Mouse (Mus musculus) gastrocnemius, postnatal 25 days (tissue): ENCODE measurements at regions not wholly inside any gene's neighbourhood (a gene's known extent, or its start where the extent isn't known, plus 50 kb on each side); places are given as distances from the start of the nearest gene placed in this dataset.
A peak's percentile ranks its signal among the peaks of the same experiment; 100 is the strongest.

Experiments
- DNase-seq: peaks from one replicate; pipeline ENCODE4 v3.0.0; 2022

- no peak for DNase-seq
Observed at GRCm38 (mm10) chr1:35797526-35797925, 270.7 kb upstream of the Hs6st1 start.

- peak; percentile 32 for DNase-seq
Observed at GRCm38 (mm10) chr1:35805546-35805945, 262.7 kb upstream of the Hs6st1 start.

GRCm38 (mm10) chr1:35806329-35806728 lies 261.9 kb upstream of the Hs6st1 start:
- no peak for DNase-seq

- peak; percentile 55 for DNase-seq
Observed at GRCm38 (mm10) chr1:35806731-35807130, 261.5 kb upstream of the Hs6st1 start.

- DNase-seq = no peak
Observed at GRCm38 (mm10) chr1:35808894-35809293, 259.3 kb upstream of the Hs6st1 start.

GRCm38 (mm10) chr1:35809341-35809740 lies 258.9 kb upstream of the Hs6st1 start:
- no peak for DNase-seq

GRCm38 (mm10) chr1:35810571-35811342 lies 257.4 kb upstream of the Hs6st1 start:
- DNase-seq = no peak

- no peak for DNase-seq
Observed at GRCm38 (mm10) chr1:35811380-35811779, 256.8 kb upstream of the Hs6st1 start.

- no peak for DNase-seq
Observed at GRCm38 (mm10) chr1:35811795-35812194, 256.4 kb upstream of the Hs6st1 start.

GRCm38 (mm10) chr1:35813625-35814024 lies 254.6 kb upstream of the Hs6st1 start:
- DNase-seq = no peak

GRCm38 (mm10) chr1:35814207-35814606 lies 254.0 kb upstream of the Hs6st1 start:
- no peak for DNase-seq

- no peak for DNase-seq
Observed at GRCm38 (mm10) chr1:35814751-35815150, 253.4 kb upstream of the Hs6st1 start.

- no peak for DNase-seq
Observed at GRCm38 (mm10) chr1:35821791-35822190, 246.4 kb upstream of the Hs6st1 start.

- DNase-seq = no peak
Observed at GRCm38 (mm10) chr1:35822376-35823202, 245.6 kb upstream of the Hs6st1 start.

- no peak for DNase-seq
Observed at GRCm38 (mm10) chr1:35823496-35823895, 244.7 kb upstream of the Hs6st1 start.

GRCm38 (mm10) chr1:35823981-35824880 lies 244.0 kb upstream of the Hs6st1 start:
- DNase-seq = no peak

- DNase-seq = no peak
Observed at GRCm38 (mm10) chr1:35825531-35825966, 242.7 kb upstream of the Hs6st1 start.

GRCm38 (mm10) chr1:35826575-35827114 lies 241.6 kb upstream of the Hs6st1 start:
- no peak for DNase-seq

- DNase-seq = no peak
Observed at GRCm38 (mm10) chr1:35827471-35827870, 240.7 kb upstream of the Hs6st1 start.

GRCm38 (mm10) chr1:35834180-35834579 lies 234.0 kb upstream of the Hs6st1 start:
- no peak for DNase-seq

GRCm38 (mm10) chr1:35836552-35836951 lies 231.6 kb upstream of the Hs6st1 start:
- no peak for DNase-seq

- no peak for DNase-seq
Observed at GRCm38 (mm10) chr1:35838625-35839024, 229.6 kb upstream of the Hs6st1 start.
